Mouse (Mus musculus) activated CD4-positive, CD25-positive, alpha-beta regulatory T cell, adult 4 months (primary cell): ENCODE data around the gene Psmb8. TPM values are rescaled to one million over a fixed set of nuclear protein-coding genes. Genes with fewer than 3 reads are reported as not detected.
"Not testable (repeated sequence)": the region's sequence is repeated elsewhere in the genome, so short reads cannot be mapped to it uniquely, and the experiment has no call there.

Source experiments
- ATAC-seq: one replicate; pipeline ENCODE4 v1.8.0; 2017
- polyA plus RNA-seq, 2 experiments: library from polyadenylated mRNA; unstranded; fragments of 100-300 nt; shearing (Covaris generic); gene quantifications; one replicate each; pipeline ENCODE4 v1.2.1; 2017

The Psmb8 gene
- polyA plus RNA-seq, 2 experiments from 2014 or later, result 892 to 1,228 TPM

- ATAC-seq, result no peak
Measured at GRCm38 (mm10) chr17:34213936-34214335, 16.4 kb downstream of the Psmb8 start.

GRCm38 (mm10) chr17:34215176-34215575 is 17.7 kb downstream of the Psmb8 start:
- ATAC-seq, result no peak

- ATAC-seq, result no peak
Measured at GRCm38 (mm10) chr17:34217216-34217928, 19.9 kb downstream of the Psmb8 start.

GRCm38 (mm10) chr17:34217986-34218385 is 20.5 kb downstream of the Psmb8 start:
- no peak for ATAC-seq

- peak; percentile 69 for ATAC-seq
Measured at GRCm38 (mm10) chr17:34218675-34219074, 21.2 kb downstream of the Psmb8 start.

GRCm38 (mm10) chr17:34219096-34219495 is 21.6 kb downstream of the Psmb8 start:
- peak; percentile 44 for ATAC-seq

- ATAC-seq, result not testable (repeated sequence)
Measured at GRCm38 (mm10) chr17:34219801-34220200, 22.3 kb downstream of the Psmb8 start.

GRCm38 (mm10) chr17:34220401-34220800 is 22.9 kb downstream of the Psmb8 start:
- not testable (repeated sequence) for ATAC-seq

GRCm38 (mm10) chr17:34224816-34225215 is 27.3 kb downstream of the Psmb8 start:
- ATAC-seq, result no peak

GRCm38 (mm10) chr17:34225426-34225825 is 27.9 kb downstream of the Psmb8 start:
- no peak for ATAC-seq

GRCm38 (mm10) chr17:34225911-34226310 is 28.4 kb downstream of the Psmb8 start:
- not testable (repeated sequence) for ATAC-seq

- ATAC-seq, result not testable (repeated sequence)
Measured at GRCm38 (mm10) chr17:34230971-34231370, 33.5 kb downstream of the Psmb8 start.

GRCm38 (mm10) chr17:34232021-34232420 is 34.5 kb downstream of the Psmb8 start:
- ATAC-seq, result not testable (repeated sequence)

- ATAC-seq, result peak; percentile 74
Measured at GRCm38 (mm10) chr17:34234926-34235325, 37.4 kb downstream of the Psmb8 start.

GRCm38 (mm10) chr17:34236691-34237090 is 39.2 kb downstream of the Psmb8 start:
- no peak for ATAC-seq

- no peak for ATAC-seq
Measured at GRCm38 (mm10) chr17:34237741-34238140, 40.2 kb downstream of the Psmb8 start.

- ATAC-seq, result peak; percentile 81
Measured at GRCm38 (mm10) chr17:34238706-34239105, 41.2 kb downstream of the Psmb8 start, which contains the start of gene H2-Ob. TSS of gene H2-Ob (plus strand) at chr17:34238903.

- ATAC-seq, result peak; percentile 38
Measured at GRCm38 (mm10) chr17:34239601-34240041, 42.1 kb downstream of the Psmb8 start.

- no peak for ATAC-seq
Measured at GRCm38 (mm10) chr17:34240366-34240765, 42.8 kb downstream of the Psmb8 start.

GRCm38 (mm10) chr17:34240916-34241315 is 43.4 kb downstream of the Psmb8 start:
- ATAC-seq, result no peak

GRCm38 (mm10) chr17:34244656-34245055 is 47.1 kb downstream of the Psmb8 start:
- no peak for ATAC-seq

- ATAC-seq, result no peak
Measured at GRCm38 (mm10) chr17:34247047-34247446, 49.5 kb downstream of the Psmb8 start.

GRCm38 (mm10) chr17:34248764-34249163 is 51.2 kb downstream of the Psmb8 start:
- ATAC-seq, result no peak

- no peak for ATAC-seq
Measured at GRCm38 (mm10) chr17:34249361-34249760, 51.8 kb downstream of the Psmb8 start.

- no peak for ATAC-seq
Measured at GRCm38 (mm10) chr17:34249878-34250277, 52.4 kb downstream of the Psmb8 start.
